Mouse (Mus musculus): ENCODE results near the gene Gstt2. TPM values are rescaled to one million over a fixed set of nuclear protein-coding genes. Genes with fewer than 3 reads are reported as not detected.

Gstt2 gene
- polyA plus RNA-seq, 2 experiments from 2014 or later, result 47.5 to 54.8 TPM

- no peak for ATAC-seq
Observed at GRCm38 (mm10) chr10:75824530-75824929, 12.7 kb downstream of the Gstt2 start.

- no peak for ATAC-seq
Observed at GRCm38 (mm10) chr10:75823782-75824181, 13.4 kb downstream of the Gstt2 start.

- no peak for ATAC-seq
Observed at GRCm38 (mm10) chr10:75822443-75822842, 14.8 kb downstream of the Gstt2 start, which contains the start of gene Gstt4. Gene Gstt4, minus strand, starts transcription at chr10:75822543.

- ATAC-seq, result no peak
Observed at GRCm38 (mm10) chr10:75819882-75820281, 17.3 kb downstream of the Gstt2 start.

- ATAC-seq, result no peak
Observed at GRCm38 (mm10) chr10:75818641-75819040, 18.6 kb downstream of the Gstt2 start.

- no peak for ATAC-seq
Observed at GRCm38 (mm10) chr10:75804217-75804616, 33.0 kb downstream of the Gstt2 start.

GRCm38 (mm10) chr10:75798176-75798696, 39.0 kb downstream of the Gstt2 start, which contains the start of gene Gstt1:
Gene Gstt1, minus strand, starts transcription at chr10:75798584.
- ATAC-seq, result peak; percentile 35

GRCm38 (mm10) chr10:75797619-75798175, 39.5 kb downstream of the Gstt2 start:
- peak; percentile 71 for ATAC-seq

GRCm38 (mm10) chr10:75796731-75797516, 40.3 kb downstream of the Gstt2 start:
- no peak for ATAC-seq

- no peak for ATAC-seq
Observed at GRCm38 (mm10) chr10:75794880-75795279, 42.3 kb downstream of the Gstt2 start.

- ATAC-seq, result peak; percentile 67
Observed at GRCm38 (mm10) chr10:75790773-75791172, 46.5 kb downstream of the Gstt2 start.

GRCm38 (mm10) chr10:75789841-75790240, 47.4 kb downstream of the Gstt2 start:
- ATAC-seq, result no peak

- ATAC-seq, result no peak
Observed at GRCm38 (mm10) chr10:75789081-75789735, 48.0 kb downstream of the Gstt2 start.

GRCm38 (mm10) chr10:75788277-75788676, 48.9 kb downstream of the Gstt2 start:
- no peak for ATAC-seq

GRCm38 (mm10) chr10:75785442-75785841, 51.8 kb downstream of the Gstt2 start:
- no peak for ATAC-seq

Other genes starting within 250 kb of the Gstt2 start
- under 1 TPM; 0.27 to 0.76 TPM for gene Ggt5, start 248.1 kb downstream of the Gstt2 start, polyA plus RNA-seq (2017; shearing (Covaris generic))
- 10 to 100 TPM in 1 of 2 experiments, 1 to 10 TPM in 1; 9.2 to 19.4 TPM for gene Susd2, start 193.4 kb downstream of the Gstt2 start, polyA plus RNA-seq (2017; shearing (Covaris generic))
- 10 to 100 TPM; 25.1 to 30.0 TPM for gene Cabin1, start 73.1 kb downstream of the Gstt2 start, polyA plus RNA-seq (2017; shearing (Covaris generic))
- gene Ddt, start 64.0 kb downstream of the Gstt2 start, polyA plus RNA-seq (2017; shearing (Covaris generic)), result 10 to 100 TPM; 73.3 to 80.4 TPM
- not detected for gene Gm20441, start 56.5 kb downstream of the Gstt2 start, polyA plus RNA-seq (2017; shearing (Covaris generic))
- gene Gstt3, start 56.0 kb downstream of the Gstt2 start, polyA plus RNA-seq (2017; shearing (Covaris generic)), result 10 to 100 TPM in 1 of 2 experiments, 1 to 10 TPM in 1; 6.4 to 16.8 TPM
- gene Gstt1, start 38.8 kb downstream of the Gstt2 start, polyA plus RNA-seq (2017; shearing (Covaris generic)), result 1 to 10 TPM in 1 of 2 experiments, not detected in 1; 1.3 TPM
- gene Gstt4, start 14.9 kb downstream of the Gstt2 start, polyA plus RNA-seq (2017; shearing (Covaris generic)), result not detected
- gene Mif, start 22.8 kb upstream of the Gstt2 start, polyA plus RNA-seq (2017; shearing (Covaris generic)), result 100 to 1,000 TPM; 486 to 555 TPM
- 1 to 10 TPM; 1.0 to 2.8 TPM for gene Derl3, start 56.0 kb upstream of the Gstt2 start, polyA plus RNA-seq (2017; shearing (Covaris generic))
- 100 to 1,000 TPM in 1 of 2 experiments, 10 to 100 TPM in 1; 98.5 to 160 TPM for gene Smarcb1, start 84.2 kb upstream of the Gstt2 start, polyA plus RNA-seq (2017; shearing (Covaris generic))
- gene Chchd10, start 95.7 kb upstream of the Gstt2 start, polyA plus RNA-seq (2017; shearing (Covaris generic)), result 10 to 100 TPM; 15.3 to 18.3 TPM
- gene Mmp11, start 99.1 kb upstream of the Gstt2 start, polyA plus RNA-seq (2017; shearing (Covaris generic)), result 10 to 100 TPM in 1 of 2 experiments, 1 to 10 TPM in 1; 6.1 to 11.8 TPM
- under 1 TPM in 1 of 2 experiments, not detected in 1; 0.27 TPM for gene Gm867, start 103.2 kb upstream of the Gstt2 start, polyA plus RNA-seq (2017; shearing (Covaris generic))
- gene Vpreb3, start 105.6 kb upstream of the Gstt2 start, polyA plus RNA-seq (2017; shearing (Covaris generic)), result 1 to 10 TPM; 1.3 to 2.1 TPM
- gene Gm5134, start 117.1 kb upstream of the Gstt2 start, polyA plus RNA-seq (2017; shearing (Covaris generic)), result 1 to 10 TPM in 1 of 2 experiments, under 1 TPM in 1; 0.55 to 1.1 TPM
- 1 to 10 TPM; 9.6 to 9.7 TPM for gene Zfp280b, start 195.2 kb upstream of the Gstt2 start, polyA plus RNA-seq (2017; shearing (Covaris generic))

All from CD4-positive, CD25-positive, alpha-beta regulatory T cell, adult 4 months (primary cell).